In genomic region chr6:71658290-71658689, GRCm38 (mm10) we compare ENCODE assay signal across 15 mouse cellular contexts. TPM values are rescaled to one million over a fixed set of nuclear protein-coding genes. Genes with fewer than 3 reads are reported as not detected.
DNase-seq lines count a peak whose midpoint lies in the region; ATAC-seq lines count a peak whose summit lies in the region.
"Had no signal": no experiment of that assay in that cellular context is flagged by ENCODE, and none has a peak within 500 bp of the region (broad histone marks: within the 10 kb centered on the region; RNA-seq: fewer than 3 reads in every experiment).

No protein-coding gene starts in this region.

- H3K9ac ChIP-seq in liver, embryonic 13.5 days = no peak overlapping the region
- no peak overlapping the region for H3K9ac ChIP-seq in lung, embryonic 15.5 days
- H3K9ac ChIP-seq in stomach, embryonic 16.5 days (ENCODE audit: low read length) = no peak overlapping the region
- H3K9ac ChIP-seq in midbrain, embryonic 13.5 days (replicated peaks) = no peak overlapping the region
- H3K9ac ChIP-seq: embryonic facial prominence, embryonic 13.5 days had no signal

- 22% methylated on average over 2 of the region's 2 CpGs for WGBS in liver, embryonic 13.5 days (ENCODE audit: insufficient replicate concordance)
- WGBS in lung, embryonic 15.5 days = 38% methylated on average over 2 of the region's 2 CpGs
- 39% methylated on average over 2 of the region's 2 CpGs for WGBS in stomach, embryonic 16.5 days
- 88% methylated on average over 2 of the region's 2 CpGs for WGBS in midbrain, embryonic 13.5 days

- no peak overlapping the region for H3K27ac ChIP-seq in liver, embryonic 13.5 days
- H3K27ac ChIP-seq in lung, embryonic 15.5 days = no peak overlapping the region
- H3K27ac ChIP-seq in stomach, embryonic 16.5 days (ENCODE audit: low read length) = no peak overlapping the region
- H3K27ac ChIP-seq in midbrain, embryonic 13.5 days = no peak overlapping the region
- H3K27ac ChIP-seq: embryonic facial prominence, embryonic 13.5 days; left cerebral cortex, adult 2 months; macrophage had no signal

- no peaks in the 10 kb centered on the region for H3K27me3 ChIP-seq in liver, embryonic 13.5 days
- H3K27me3 ChIP-seq in lung, embryonic 15.5 days = no peaks in the 10 kb centered on the region
- H3K27me3 ChIP-seq in stomach, embryonic 16.5 days (ENCODE audit: control insufficient read depth, insufficient read depth, low read length) = no peaks in the 10 kb centered on the region
- H3K27me3 ChIP-seq in midbrain, embryonic 13.5 days = no peaks in the 10 kb centered on the region

- no peak overlapping the region for H3K4me3 ChIP-seq in liver, embryonic 13.5 days (replicated peaks)
- no peak overlapping the region for H3K4me3 ChIP-seq in lung, embryonic 15.5 days
- H3K4me3 ChIP-seq in stomach, embryonic 16.5 days (replicated peaks; ENCODE audit: low read length) = no peak overlapping the region
- H3K4me3 ChIP-seq in midbrain, embryonic 13.5 days (replicated peaks) = no peak overlapping the region
- H3K4me3 ChIP-seq: embryonic facial prominence, embryonic 13.5 days; left cerebral cortex, adult 2 months had no signal

- peak; percentile 35; the same call in 1 of the 2 replicates for ATAC-seq in liver, embryonic 13.5 days (ENCODE audit: low read depth)
- ATAC-seq in lung, embryonic 15.5 days (ENCODE audit: borderline replicate concordance, extremely low read depth, low FRiP score, low TSS enrichment) = peak; percentile 76
- peak; percentile 82 for ATAC-seq in stomach, embryonic 16.5 days (ENCODE audit: insufficient read depth, low FRiP score)
- ATAC-seq in activated CD4-positive, CD25-positive, alpha-beta regulatory T cell, adult 4 months = no peak
- no peak for ATAC-seq in midbrain, embryonic 13.5 days
- ATAC-seq: forebrain, embryonic 14.5 days had no signal

- H3K9me3 ChIP-seq in liver, embryonic 13.5 days (replicated peaks) = no peaks in the 10 kb centered on the region
- H3K9me3 ChIP-seq in lung, embryonic 15.5 days = no peaks in the 10 kb centered on the region
- H3K9me3 ChIP-seq in stomach, embryonic 16.5 days (replicated peaks; ENCODE audit: control insufficient read depth, low read length) = no peaks in the 10 kb centered on the region
- no peaks in the 10 kb centered on the region for H3K9me3 ChIP-seq in midbrain, embryonic 13.5 days
- H3K9me3 ChIP-seq: embryonic facial prominence, embryonic 13.5 days had no signal

- no peaks in the 10 kb centered on the region for H3K36me3 ChIP-seq in liver, embryonic 13.5 days
- H3K36me3 ChIP-seq in lung, embryonic 15.5 days = no peaks in the 10 kb centered on the region
- no peaks in the 10 kb centered on the region for H3K36me3 ChIP-seq in stomach, embryonic 16.5 days (ENCODE audit: control insufficient read depth, insufficient read depth, low read length)
- H3K36me3 ChIP-seq in midbrain, embryonic 13.5 days = no peaks in the 10 kb centered on the region
- H3K36me3 ChIP-seq: embryonic facial prominence, embryonic 13.5 days had no signal

- H3K4me1 ChIP-seq in liver, embryonic 13.5 days (replicated peaks) = peaks cover 52% of the 10 kb centered on the region
- H3K4me1 ChIP-seq in lung, embryonic 15.5 days = 0 out of 2 replicates have a peak, but pooled peaks cover 5% of the 10 kb centered on the region
- no peaks in the 10 kb centered on the region for H3K4me1 ChIP-seq in stomach, embryonic 16.5 days (ENCODE audit: control insufficient read depth, insufficient read depth, low read length)
- no peaks in the 10 kb centered on the region for H3K4me1 ChIP-seq in midbrain, embryonic 13.5 days (replicated peaks)
- H3K4me1 ChIP-seq: embryonic facial prominence, embryonic 13.5 days had no signal

- DNase-seq in liver, embryonic 13.5 days = peak; percentile 23
- DNase-seq in liver = no peak
- DNase-seq in heart, postnatal 10 days = peak; percentile 26 to 58
- DNase-seq in thymus, postnatal 14 days = no peak
- DNase-seq: adrenal gland, postnatal 36 days; cerebellum, adult 9-11 months; right cerebral cortex, postnatal 25 days had no signal

- intact Hi-C loops in heart, postnatal 10 days (cut with DNase I) = no loop called here

- peak overlapping the region; percentile 3; the same call in 1 of the 2 replicates for H3K4me2 ChIP-seq in liver, embryonic 13.5 days
- no peak overlapping the region for H3K4me2 ChIP-seq in lung, embryonic 15.5 days
- no peak overlapping the region for H3K4me2 ChIP-seq in stomach, embryonic 16.5 days (ENCODE audit: low read depth, low read length)
- H3K4me2 ChIP-seq in midbrain, embryonic 13.5 days (replicated peaks) = no peak overlapping the region
- H3K4me2 ChIP-seq: embryonic facial prominence, embryonic 13.5 days had no signal

RNA-seq across cellular contexts. Expression of gene Kdm3a, which starts 25.5 kb away (rescaled TPM):
- polyA plus RNA-seq in liver, embryonic 13.5 days (2015; fragmentation: Nextera tagmentation; extraction: Ambion mirVana) = 10.5 and 15.2 TPM in 2 replicates
- 10 to 100 TPM; 32.1 to 33.1 TPM for total RNA-seq in heart, postnatal 10 days (2021)
- polyA plus RNA-seq in lung, embryonic 15.5 days (2015; fragmentation: Nextera tagmentation; extraction: Ambion mirVana) = 51.1 and 52.0 TPM in 2 replicates
- 45.8 and 47.0 TPM in 2 replicates for polyA plus RNA-seq in stomach, embryonic 16.5 days (2015; fragmentation: Nextera tagmentation; extraction: Ambion mirVana)
- 10 to 100 TPM; 42.6 to 50.1 TPM for polyA plus RNA-seq in activated CD4-positive, CD25-positive, alpha-beta regulatory T cell, adult 4 months (2017; shearing (Covaris generic))
- 61.5 and 71.9 TPM in 2 replicates for polyA plus RNA-seq in midbrain, embryonic 13.5 days (2015; fragmentation: Nextera tagmentation; extraction: Ambion mirVana)

RNA-seq across cellular contexts. Expression of gene Reep1, which starts 49.1 kb away (rescaled TPM):
- 3.6 and 4.2 TPM in 2 replicates for polyA plus RNA-seq in liver, embryonic 13.5 days (2015; fragmentation: Nextera tagmentation; extraction: Ambion mirVana)
- 10 to 100 TPM; 20.1 to 21.7 TPM for total RNA-seq in heart, postnatal 10 days (2021)
- polyA plus RNA-seq in lung, embryonic 15.5 days (2015; fragmentation: Nextera tagmentation; extraction: Ambion mirVana) = 17.4 and 18.1 TPM in 2 replicates
- polyA plus RNA-seq in stomach, embryonic 16.5 days (2015; fragmentation: Nextera tagmentation; extraction: Ambion mirVana) = 17.3 TPM in 2 replicates
- polyA plus RNA-seq in activated CD4-positive, CD25-positive, alpha-beta regulatory T cell, adult 4 months (2017; shearing (Covaris generic)) = under 1 TPM in 1 of 2 experiments, not detected in 1; 0.63 TPM
- polyA plus RNA-seq in midbrain, embryonic 13.5 days (2015; fragmentation: Nextera tagmentation; extraction: Ambion mirVana) = 197 and 202 TPM in 2 replicates
- polyA plus RNA-seq: macrophage had no signal

Comparison
In these comparisons a context has a peak if more than half of its experiments do, and no peak if none do; other contexts are left out.
1. DNase-seq: peak in liver, embryonic 13.5 days (single experiment) and heart, postnatal 10 days (2 of 2); none in liver (single experiment) and thymus, postnatal 14 days (single experiment).
2. ATAC-seq: peak in liver, embryonic 13.5 days (single experiment), lung, embryonic 15.5 days (single experiment) and stomach, embryonic 16.5 days (single experiment); none in activated CD4-positive, CD25-positive, alpha-beta regulatory T cell, adult 4 months (single experiment) and midbrain, embryonic 13.5 days (single experiment).
3. RNA of gene Reep1, which starts 49.1 kb away (polyA plus RNA-seq): 197 to 202 TPM in midbrain, embryonic 13.5 days; 17.4 to 18.1 TPM in lung, embryonic 15.5 days, 17.3 TPM in stomach, embryonic 16.5 days, 3.6 to 4.2 TPM in liver, embryonic 13.5 days and 0.63 TPM in activated CD4-positive, CD25-positive, alpha-beta regulatory T cell, adult 4 months; every median in the first group is over 10 times any median in the second.